Mouse (Mus musculus): ENCODE measurements around the gene Akt3. TPM values are rescaled to one million over a fixed set of nuclear protein-coding genes. Genes with fewer than 3 reads are reported as not detected.

The Akt3 gene
- polyA plus RNA-seq, 1 experiment from 2014 or later = 25.3 TPM

GRCm38 (mm10) chr1:177259038-177259600 lies 1.1 kb upstream of the Akt3 start:
- Histone ChIP-seq H3K9ac (ENCODE audit: low read length) (peak overlapping the region; percentile 96), H3K27ac (ENCODE audit: low read depth, low read length) (peak overlapping the region; percentile 97), H3K4me2 (ENCODE audit: low read depth) (peak overlapping the region; percentile 91), H3K4me3 (ENCODE audit: low read depth, low read length) (peak overlapping the region; percentile 76), H3K27me3 (ENCODE audit: control insufficient read depth, insufficient read depth, low read length) (no peaks in the 10 kb centered on the region), H3K36me3 (ENCODE audit: control insufficient read depth, insufficient read depth, low read length) (no peaks in the 10 kb centered on the region), H3K4me1 (ENCODE audit: control insufficient read depth, insufficient read depth, low read length) (peaks cover 13% of the 10 kb centered on the region), H3K9me3 (ENCODE audit: control insufficient read depth, low read length) (no peaks in the 10 kb centered on the region)
- DNase-seq (ENCODE audit: low spot score) (no peak), ATAC-seq (ENCODE audit: insufficient read depth, low FRiP score, low TSS enrichment) (no peak)
- WGBS = 24% methylated on average over 16 of the region's 16 CpGs

DNA sequence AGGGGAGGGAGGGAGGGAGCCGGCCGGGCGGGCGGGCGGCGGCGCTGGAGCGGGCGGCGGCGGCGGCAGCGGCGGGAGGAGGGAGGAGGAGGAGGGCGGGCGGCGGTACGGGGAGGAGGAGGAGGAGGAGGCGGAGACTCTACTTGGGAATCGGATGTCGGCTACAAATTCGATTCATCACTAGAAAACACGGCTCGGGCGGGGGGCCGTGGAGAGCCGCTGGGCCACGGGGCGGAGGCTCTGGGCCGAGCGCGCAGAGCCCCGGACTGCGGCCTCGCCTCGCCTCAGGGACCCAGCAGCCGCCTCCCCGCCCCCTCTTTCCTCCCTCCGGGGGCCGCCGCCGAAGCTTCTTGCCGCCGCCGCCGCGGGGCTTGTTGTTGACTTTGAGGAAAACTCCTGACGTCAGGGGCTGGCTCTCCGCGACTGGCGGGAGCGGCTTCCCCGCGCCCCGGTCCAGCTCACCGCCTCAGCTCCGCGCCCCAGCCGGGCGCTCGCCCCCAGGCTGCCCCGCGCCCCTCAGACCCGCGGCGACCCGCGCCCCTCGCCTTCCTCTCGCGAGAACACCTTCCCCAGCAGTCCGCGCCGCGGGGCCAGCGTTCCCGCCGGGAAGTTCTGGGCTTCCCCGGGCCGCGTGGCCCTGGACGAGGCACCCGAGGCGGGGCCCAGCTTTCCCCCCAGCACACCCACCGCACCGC lies 487 bp upstream of the Akt3 start:
- ATAC-seq (ENCODE audit: insufficient read depth, low FRiP score, low TSS enrichment) = peak; percentile 85
- WGBS = under 1% methylated on average over 28 of the region's 86 CpGs
- DNase-seq (ENCODE audit: low spot score) = peak; percentile 92

GRCm38 (mm10) chr1:177257178-177258033 lies 597 bp downstream of the Akt3 start:
- Histone ChIP-seq H3K4me2 (ENCODE audit: low read depth) (peak overlapping the region; percentile 91), H3K36me3 (ENCODE audit: control insufficient read depth, insufficient read depth, low read length) (no peaks in the 10 kb centered on the region), H3K9ac (ENCODE audit: low read length) (peak overlapping the region; percentile 96), H3K27ac (ENCODE audit: low read depth, low read length) (peak overlapping the region; percentile 97), H3K27me3 (ENCODE audit: control insufficient read depth, insufficient read depth, low read length) (no peaks in the 10 kb centered on the region), H3K4me3 (ENCODE audit: low read depth, low read length) (peak overlapping the region; percentile 76), H3K4me1 (ENCODE audit: control insufficient read depth, insufficient read depth, low read length) (peaks cover 13% of the 10 kb centered on the region), H3K9me3 (ENCODE audit: control insufficient read depth, low read length) (no peaks in the 10 kb centered on the region)
- WGBS = 0% methylated on average over 56 of the region's 86 CpGs
- DNase-seq (ENCODE audit: low spot score) (peak; percentile 80), ATAC-seq (ENCODE audit: insufficient read depth, low FRiP score, low TSS enrichment) (peak; percentile 74)

More for the DNA sequence above, 487 bp upstream of the Akt3 start:
- Histone ChIP-seq H3K27ac (ENCODE audit: low read depth, low read length) (peak overlapping the region; percentile 97), H3K27me3 (ENCODE audit: control insufficient read depth, insufficient read depth, low read length) (no peaks in the 10 kb centered on the region), H3K36me3 (ENCODE audit: control insufficient read depth, insufficient read depth, low read length) (no peaks in the 10 kb centered on the region), H3K4me1 (ENCODE audit: control insufficient read depth, insufficient read depth, low read length) (peaks cover 13% of the 10 kb centered on the region), H3K9ac (ENCODE audit: low read length) (peak overlapping the region; percentile 96), H3K9me3 (ENCODE audit: control insufficient read depth, low read length) (no peaks in the 10 kb centered on the region), H3K4me2 (ENCODE audit: low read depth) (peak overlapping the region; percentile 91), H3K4me3 (ENCODE audit: low read depth, low read length) (peak overlapping the region; percentile 76)

GRCm38 (mm10) chr1:177248638-177249037 lies 9.4 kb downstream of the Akt3 start:
- H3K4me2 ChIP-seq (ENCODE audit: low read depth) = no peak overlapping the region
- no peaks in the 10 kb centered on the region for H3K4me1 ChIP-seq (ENCODE audit: control insufficient read depth, insufficient read depth, low read length)
- no peak for ATAC-seq (ENCODE audit: insufficient read depth, low FRiP score, low TSS enrichment)
- no peaks in the 10 kb centered on the region for H3K27me3 ChIP-seq (ENCODE audit: control insufficient read depth, insufficient read depth, low read length)
- H3K36me3 ChIP-seq (ENCODE audit: control insufficient read depth, insufficient read depth, low read length) = no peaks in the 10 kb centered on the region
- H3K27ac ChIP-seq (ENCODE audit: low read depth, low read length) = no peak overlapping the region
- WGBS = 64% methylated on average over 4 of the region's 4 CpGs
- H3K4me3 ChIP-seq (ENCODE audit: low read depth, low read length) = no peak overlapping the region
- H3K9me3 ChIP-seq (ENCODE audit: control insufficient read depth, low read length) = no peaks in the 10 kb centered on the region
- DNase-seq (ENCODE audit: low spot score) = no peak
- H3K9ac ChIP-seq (ENCODE audit: low read length) = no peak overlapping the region

DNA sequence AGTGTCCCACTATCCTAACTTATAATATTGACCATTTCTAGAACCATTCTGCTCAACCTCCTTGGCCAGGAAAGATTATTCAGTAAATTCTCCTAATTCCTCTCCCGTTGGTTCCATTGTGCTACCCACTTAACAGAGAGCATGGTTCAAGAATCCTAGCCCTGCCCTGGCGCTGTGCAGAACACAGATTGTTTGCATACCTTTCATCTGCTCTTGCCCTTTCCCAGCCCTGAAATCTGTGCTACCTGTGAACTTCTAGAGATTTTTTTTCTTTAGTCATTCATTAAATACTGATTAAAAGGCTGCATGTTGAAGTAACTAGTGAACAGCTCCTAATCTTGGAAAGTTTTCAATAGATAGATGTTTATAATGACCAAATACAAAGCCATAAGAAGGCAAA lies 19.6 kb downstream of the Akt3 start:
- ATAC-seq (ENCODE audit: insufficient read depth, low FRiP score, low TSS enrichment) = no peak
- Histone ChIP-seq H3K27ac (ENCODE audit: low read depth, low read length) (no peak overlapping the region), H3K4me2 (ENCODE audit: low read depth) (no peak overlapping the region)

GRCm38 (mm10) chr1:177236695-177237094 lies 21.3 kb downstream of the Akt3 start:
- H3K4me1 ChIP-seq (ENCODE audit: control insufficient read depth, insufficient read depth, low read length) = no peaks in the 10 kb centered on the region
- no peaks in the 10 kb centered on the region for H3K9me3 ChIP-seq (ENCODE audit: control insufficient read depth, low read length)
- WGBS = 67% methylated on average over 2 of the region's 2 CpGs
- ATAC-seq (ENCODE audit: insufficient read depth, low FRiP score, low TSS enrichment) (no peak), DNase-seq (ENCODE audit: low spot score) (no peak)
- H3K9ac ChIP-seq (ENCODE audit: low read length) = no peak overlapping the region
- H3K27me3 ChIP-seq (ENCODE audit: control insufficient read depth, insufficient read depth, low read length) = no peaks in the 10 kb centered on the region
- H3K27ac ChIP-seq (ENCODE audit: low read depth, low read length) = no peak overlapping the region
- H3K36me3 ChIP-seq (ENCODE audit: control insufficient read depth, insufficient read depth, low read length) = no peaks in the 10 kb centered on the region
- no peak overlapping the region for H3K4me3 ChIP-seq (ENCODE audit: low read depth, low read length)
- no peak overlapping the region for H3K4me2 ChIP-seq (ENCODE audit: low read depth)

More for the DNA sequence above, 19.6 kb downstream of the Akt3 start:
- DNase-seq (ENCODE audit: low spot score) = no peak
- H3K27me3 ChIP-seq (ENCODE audit: control insufficient read depth, insufficient read depth, low read length) = no peaks in the 10 kb centered on the region
- H3K36me3 ChIP-seq (ENCODE audit: control insufficient read depth, insufficient read depth, low read length) = no peaks in the 10 kb centered on the region
- no peaks in the 10 kb centered on the region for H3K4me1 ChIP-seq (ENCODE audit: control insufficient read depth, insufficient read depth, low read length)
- H3K9me3 ChIP-seq (ENCODE audit: control insufficient read depth, low read length) = no peaks in the 10 kb centered on the region
- H3K4me3 ChIP-seq (ENCODE audit: low read depth, low read length) = no peak overlapping the region
- WGBS = 88% methylated on average over 2 of the region's 2 CpGs
- no peak overlapping the region for H3K9ac ChIP-seq (ENCODE audit: low read length)

DNA sequence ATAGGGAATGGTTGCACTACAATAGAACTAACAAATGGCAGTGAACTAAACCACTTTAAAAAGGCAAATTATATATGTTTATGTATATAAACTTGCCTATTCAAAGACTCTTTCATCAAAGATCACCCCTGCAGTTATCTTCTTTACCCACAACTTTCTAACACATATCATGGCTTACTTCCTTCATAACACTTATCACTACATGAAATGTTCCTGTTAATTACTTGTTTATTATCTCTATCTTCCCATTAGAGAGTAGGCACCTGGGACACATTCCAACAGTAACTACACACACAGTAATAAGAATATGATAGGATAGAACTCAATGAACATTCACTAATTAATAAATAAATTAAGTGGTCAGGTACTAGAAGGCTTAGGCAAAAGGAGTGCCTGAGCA lies 21.8 kb downstream of the Akt3 start:
- ATAC-seq (ENCODE audit: insufficient read depth, low FRiP score, low TSS enrichment) = no peak

DNA sequence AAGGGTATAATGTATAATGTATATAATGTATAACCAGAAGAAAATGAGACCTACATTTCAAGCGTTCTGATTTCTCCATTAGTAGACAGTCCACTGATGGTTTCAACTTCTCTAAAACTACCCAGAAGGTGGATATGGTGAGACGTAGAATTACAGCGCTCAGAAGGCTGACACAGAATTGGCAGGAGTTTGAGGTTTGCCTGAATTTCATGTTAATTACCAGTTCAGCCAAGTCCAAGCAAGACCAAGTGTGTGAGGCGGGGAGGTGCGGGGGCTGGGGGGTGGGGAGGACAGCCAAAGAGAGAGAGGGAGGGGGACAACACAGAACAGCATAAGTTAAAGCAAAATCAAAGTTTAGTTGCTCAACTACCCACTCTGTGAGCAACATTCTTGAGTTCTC lies 23.5 kb downstream of the Akt3 start:
- H3K9me3 ChIP-seq (ENCODE audit: control insufficient read depth, low read length) = no peaks in the 10 kb centered on the region
- H3K36me3 ChIP-seq (ENCODE audit: control insufficient read depth, insufficient read depth, low read length) = no peaks in the 10 kb centered on the region
- H3K4me3 ChIP-seq (ENCODE audit: low read depth, low read length) = no peak overlapping the region
- H3K4me1 ChIP-seq (ENCODE audit: control insufficient read depth, insufficient read depth, low read length) = no peaks in the 10 kb centered on the region
- H3K9ac ChIP-seq (ENCODE audit: low read length) = no peak overlapping the region
- no peak overlapping the region for H3K27ac ChIP-seq (ENCODE audit: low read depth, low read length)
- WGBS = 94% methylated on average over 5 of the region's 5 CpGs
- ATAC-seq (ENCODE audit: insufficient read depth, low FRiP score, low TSS enrichment) (no peak), DNase-seq (ENCODE audit: low spot score) (no peak)
- no peak overlapping the region for H3K4me2 ChIP-seq (ENCODE audit: low read depth)
- H3K27me3 ChIP-seq (ENCODE audit: control insufficient read depth, insufficient read depth, low read length) = no peaks in the 10 kb centered on the region

More for the DNA sequence above, 21.8 kb downstream of the Akt3 start:
- no peak overlapping the region for H3K4me3 ChIP-seq (ENCODE audit: low read depth, low read length)
- H3K27ac ChIP-seq (ENCODE audit: low read depth, low read length) = no peak overlapping the region
- DNase-seq (ENCODE audit: low spot score) = no peak
- H3K4me1 ChIP-seq (ENCODE audit: control insufficient read depth, insufficient read depth, low read length) = no peaks in the 10 kb centered on the region
- no peaks in the 10 kb centered on the region for H3K27me3 ChIP-seq (ENCODE audit: control insufficient read depth, insufficient read depth, low read length)
- H3K9ac ChIP-seq (ENCODE audit: low read length) = no peak overlapping the region
- H3K36me3 ChIP-seq (ENCODE audit: control insufficient read depth, insufficient read depth, low read length) = no peaks in the 10 kb centered on the region
- H3K4me2 ChIP-seq (ENCODE audit: low read depth) = no peak overlapping the region
- no peaks in the 10 kb centered on the region for H3K9me3 ChIP-seq (ENCODE audit: control insufficient read depth, low read length)
